Comparison of ENCODE assay signal across 27 mouse cellular contexts in the genomic region with DNA sequence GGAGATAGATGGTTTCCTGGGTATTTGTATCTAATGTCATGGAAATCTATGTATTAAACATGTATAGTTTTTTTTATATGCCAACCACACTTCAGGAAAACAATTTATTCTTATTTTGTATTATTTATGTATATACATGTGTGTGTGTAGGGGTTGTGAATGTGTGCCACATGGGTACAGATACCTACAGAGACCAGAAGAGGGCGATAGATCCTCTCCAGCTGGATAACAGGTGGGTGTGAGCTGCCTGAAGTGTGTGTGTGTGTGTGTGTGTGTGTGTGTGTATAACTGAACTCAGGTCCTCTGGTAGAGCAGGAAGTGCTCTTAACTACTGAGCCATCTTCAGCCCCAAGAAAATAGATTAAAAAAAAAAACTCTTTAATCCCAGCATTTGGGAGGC. TPM values are rescaled to one million over a fixed set of nuclear protein-coding genes. Genes with fewer than 3 reads are reported as not detected.
A peak's percentile ranks its signal among the peaks of the same experiment; 100 is the strongest.
DNase-seq lines count a peak whose midpoint lies in the region; ATAC-seq and TF ChIP-seq lines count a peak whose summit lies in the region.
"Had no signal": no experiment of that assay in that cellular context is flagged by ENCODE, and none has a peak within 500 bp of the region (broad histone marks: within the 10 kb centered on the region; RNA-seq: fewer than 3 reads in every experiment).

No protein-coding gene starts in this region.

- WGBS in midbrain, postnatal 0 days: 89% methylated on average over 1 of the region's 1 CpGs
- 84% methylated on average over 1 of the region's 1 CpGs for WGBS in midbrain, embryonic 15.5 days
- WGBS in stomach, postnatal 0 days: 79% methylated on average over 1 of the region's 1 CpGs

- H3K9me3 ChIP-seq in midbrain, postnatal 0 days (ENCODE audit: low read length): no peaks in the 10 kb centered on the region
- no peaks in the 10 kb centered on the region for H3K9me3 ChIP-seq in midbrain, embryonic 15.5 days
- H3K9me3 ChIP-seq in stomach, postnatal 0 days (ENCODE audit: control insufficient read depth, low read length): no peaks in the 10 kb centered on the region
- H3K9me3 ChIP-seq: forebrain, embryonic 13.5 days; heart, embryonic 12.5 days; hindbrain, embryonic 10.5 days had no signal

- no peak overlapping the region for H3K27ac ChIP-seq in gastrocnemius, adult 2 months
- no peak overlapping the region for H3K27ac ChIP-seq in layer of hippocampus, adult 2 months
- no peak overlapping the region for H3K27ac ChIP-seq in midbrain, postnatal 0 days (ENCODE audit: low read depth, low read length)
- H3K27ac ChIP-seq in midbrain, embryonic 15.5 days: no peak overlapping the region
- no peak overlapping the region for H3K27ac ChIP-seq in stomach, postnatal 0 days (replicated peaks)
- H3K27ac ChIP-seq: forebrain, embryonic 13.5 days; hindbrain, embryonic 10.5 days; left cerebral cortex, adult 2 months; macrophage had no signal

- peaks cover 6% of the 10 kb centered on the region; the same call in 1 of the 2 replicates for H3K4me1 ChIP-seq in midbrain, postnatal 0 days (ENCODE audit: insufficient read depth, low read length)
- H3K4me1 ChIP-seq in midbrain, embryonic 15.5 days: peaks cover 7% of the 10 kb centered on the region
- H3K4me1 ChIP-seq in stomach, postnatal 0 days (replicated peaks; ENCODE audit: control insufficient read depth, insufficient read depth): 0 out of 2 replicates have a peak, but pooled peaks cover 6% of the 10 kb centered on the region

- ATAC-seq in midbrain, postnatal 0 days (ENCODE audit: low FRiP score): no peak
- ATAC-seq in midbrain, embryonic 15.5 days (replicated peaks): no peak
- no peak for ATAC-seq in stomach, postnatal 0 days (ENCODE audit: low FRiP score, low TSS enrichment)
- ATAC-seq: CD4-positive, CD25-positive, alpha-beta regulatory T cell, adult 4 months; forebrain, embryonic 13.5 days; midbrain, embryonic 16.5 days; Patski had no signal

- no peak overlapping the region for H3K4me3 ChIP-seq in gastrocnemius, adult 2 months
- H3K4me3 ChIP-seq in layer of hippocampus, adult 2 months: no peak overlapping the region
- no peak overlapping the region for H3K4me3 ChIP-seq in midbrain, postnatal 0 days (ENCODE audit: low read depth, low read length)
- H3K4me3 ChIP-seq in midbrain, embryonic 15.5 days: no peak overlapping the region
- H3K4me3 ChIP-seq in stomach, postnatal 0 days (ENCODE audit: low read depth, low read length): no peak overlapping the region
- H3K4me3 ChIP-seq: forebrain, embryonic 13.5 days; heart, embryonic 12.5 days; hindbrain, embryonic 10.5 days; left cerebral cortex, adult 2 months had no signal

- no peak for TF ChIP-seq EP300 in stomach, postnatal 0 days (optimal IDR thresholded peaks at IDR 0.05)

- H3K9ac ChIP-seq in midbrain, postnatal 0 days (replicated peaks; ENCODE audit: low read length, poor library complexity, severe bottlenecking): no peak overlapping the region
- no peak overlapping the region for H3K9ac ChIP-seq in midbrain, embryonic 15.5 days
- no peak overlapping the region for H3K9ac ChIP-seq in stomach, postnatal 0 days (ENCODE audit: low read length)
- H3K9ac ChIP-seq: forebrain, embryonic 13.5 days; heart, embryonic 12.5 days had no signal

- DNase-seq in gastrocnemius, adult 2 months: no peak
- no peak for DNase-seq in gastrocnemius, adult 18-20 months (ENCODE audit: low spot score)
- DNase-seq in layer of hippocampus, adult 2 months (ENCODE audit: low spot score in 2 of 2): no peak
- DNase-seq in layer of hippocampus, postnatal 36 days: no peak
- DNase-seq in midbrain, postnatal 0 days (ENCODE audit: low spot score): no peak
- DNase-seq in stomach, postnatal 0 days (ENCODE audit: low spot score): no peak
- DNase-seq in thymus, postnatal 0 days (ENCODE audit: low spot score): no peak
- DNase-seq: adrenal gland, postnatal 25 days; cerebellum, adult 9-10 months; gastrocnemius, postnatal 10 days; heart, postnatal 10 days; kidney, adult 9 months; kidney, postnatal 36 days; layer of hippocampus, adult 9-11 months; right cerebral cortex, postnatal 14 days; spleen, adult 18-20 months; thymus, postnatal 36 days had no signal

- TF ChIP-seq CTCF in gastrocnemius, adult 2 months (IDR thresholded peaks at IDR 0.05): peak; percentile 21; the same call in 1 of the 2 replicates
- peak; percentile 23; the same call in 1 of the 2 replicates for TF ChIP-seq CTCF in layer of hippocampus, adult 2 months (conservative IDR thresholded peaks at IDR 0.05)
- peak; percentile 23; the same call in 1 of the 2 replicates for TF ChIP-seq CTCF in midbrain, postnatal 0 days (IDR thresholded peaks at IDR 0.05)
- TF ChIP-seq CTCF in stomach, postnatal 0 days (IDR thresholded peaks at IDR 0.05; ENCODE audit: low read depth): peak; percentile 38

- H3K4me2 ChIP-seq in midbrain, postnatal 0 days (ENCODE audit: low read depth, low read length, poor library complexity, severe bottlenecking): no peak overlapping the region
- H3K4me2 ChIP-seq in midbrain, embryonic 15.5 days: no peak overlapping the region
- no peak overlapping the region for H3K4me2 ChIP-seq in stomach, postnatal 0 days (replicated peaks; ENCODE audit: low read depth)
- H3K4me2 ChIP-seq: forebrain, embryonic 13.5 days; heart, embryonic 12.5 days had no signal

- no peaks in the 10 kb centered on the region for H3K27me3 ChIP-seq in midbrain, postnatal 0 days (ENCODE audit: insufficient read depth, low read length)
- H3K27me3 ChIP-seq in midbrain, embryonic 15.5 days (replicated peaks): no peaks in the 10 kb centered on the region
- H3K27me3 ChIP-seq in stomach, postnatal 0 days (ENCODE audit: control insufficient read depth, insufficient read depth, low read length): no peaks in the 10 kb centered on the region
- H3K27me3 ChIP-seq: forebrain, embryonic 13.5 days; heart, embryonic 12.5 days; Patski had no signal

- intact Hi-C loops in gastrocnemius, adult 2 months (cut with DNase I): no loop called here

- no peaks in the 10 kb centered on the region for H3K36me3 ChIP-seq in midbrain, postnatal 0 days (ENCODE audit: insufficient read depth, low read length)
- no peaks in the 10 kb centered on the region for H3K36me3 ChIP-seq in midbrain, embryonic 15.5 days (replicated peaks)
- H3K36me3 ChIP-seq in stomach, postnatal 0 days (ENCODE audit: control insufficient read depth, insufficient read depth, low read length): no peaks in the 10 kb centered on the region
- H3K36me3 ChIP-seq: G1E; heart, embryonic 12.5 days; hindbrain, embryonic 10.5 days had no signal

RNA-seq across cellular contexts. Expression of a gene that starts 5.1 kb away (rescaled TPM):
- 1,000 to 10,000 TPM; 1,359 to 1,549 TPM for total RNA-seq in gastrocnemius, adult 2 months (2021)
- total RNA-seq in gastrocnemius, adult 18-20 months (2021): 1,000 to 10,000 TPM; 1,411 to 1,472 TPM
- total RNA-seq in layer of hippocampus, adult 2 months (2021): 100 to 1,000 TPM; 513 to 524 TPM
- total RNA-seq in layer of hippocampus, postnatal 36 days (2021): 100 to 1,000 TPM; 514 to 555 TPM
- 337 and 343 TPM in 2 replicates for total RNA-seq in midbrain, postnatal 0 days (2014; rRNA removed)
- 412 and 433 TPM in 2 replicates for polyA plus RNA-seq in midbrain, postnatal 0 days (2015; fragmentation: Nextera tagmentation; extraction: Ambion mirVana)
- polyA plus RNA-seq in midbrain, embryonic 15.5 days (2015; fragmentation: Nextera tagmentation; extraction: Ambion mirVana): 334 and 335 TPM in 2 replicates
- 189 and 193 TPM in 2 replicates for polyA plus RNA-seq in stomach, postnatal 0 days (2015; fragmentation: Nextera tagmentation; extraction: Ambion mirVana)
- 226 and 233 TPM in 2 replicates for polyA plus RNA-seq in thymus, postnatal 0 days (2015; fragmentation: Nextera tagmentation; extraction: Ambion mirVana)

RNA-seq across cellular contexts. Expression of a gene that starts 40.6 kb away (rescaled TPM):
- 10 to 100 TPM; 41.5 to 48.5 TPM for total RNA-seq in gastrocnemius, adult 2 months (2021)
- total RNA-seq in gastrocnemius, adult 18-20 months (2021): 10 to 100 TPM; 41.5 to 45.8 TPM
- total RNA-seq in layer of hippocampus, adult 2 months (2021): 10 to 100 TPM; 61.3 to 65.5 TPM
- total RNA-seq in layer of hippocampus, postnatal 36 days (2021): 10 to 100 TPM; 66.6 to 69.5 TPM
- 125 and 127 TPM in 2 replicates for total RNA-seq in midbrain, postnatal 0 days (2014; rRNA removed)
- polyA plus RNA-seq in midbrain, postnatal 0 days (2015; fragmentation: Nextera tagmentation; extraction: Ambion mirVana): 133 and 134 TPM in 2 replicates
- polyA plus RNA-seq in midbrain, embryonic 15.5 days (2015; fragmentation: Nextera tagmentation; extraction: Ambion mirVana): 129 TPM in 2 replicates
- polyA plus RNA-seq in stomach, postnatal 0 days (2015; fragmentation: Nextera tagmentation; extraction: Ambion mirVana): 104 and 115 TPM in 2 replicates
- 85.6 and 89.6 TPM in 2 replicates for polyA plus RNA-seq in thymus, postnatal 0 days (2015; fragmentation: Nextera tagmentation; extraction: Ambion mirVana)
